ENCODE assay signal across 7 mouse cellular contexts in genomic region chr9:123159330-123159729, GRCm38 (mm10). TPM values are rescaled to one million over a fixed set of nuclear protein-coding genes. Genes with fewer than 3 reads are reported as not detected.
DNase-seq lines count a peak whose midpoint lies in the region; ATAC-seq and TF ChIP-seq lines count a peak whose summit lies in the region.

No protein-coding gene starts in this region.

- H3K9ac ChIP-seq in lung, embryonic 14.5 days: no peak overlapping the region

- no peaks in the 10 kb centered on the region for H3K27me3 ChIP-seq in lung, embryonic 14.5 days (ENCODE audit: insufficient read depth, low read length)

- intact Hi-C loops in gastrocnemius, postnatal 14 days (cut with DNase I; ENCODE audit: low total_unique reads): loop anchor here (10.0 kb wide), 1 partner anchor 275 kb away; no protein-coding TSS in a partner anchor

- WGBS in lung, embryonic 14.5 days: 54% methylated on average over 7 of the region's 7 CpGs

- no peaks in the 10 kb centered on the region for H3K9me3 ChIP-seq in lung, embryonic 14.5 days (ENCODE audit: low read depth, low read length)

- peak; percentile 58; the same call in 1 of the 2 replicates for TF ChIP-seq CTCF in brain, embryonic 14.5 days (IDR thresholded peaks at IDR 0.05; ENCODE audit: borderline replicate concordance, extremely low read depth, insufficient read depth, insufficient read length)
- peak; percentile 84 for TF ChIP-seq CTCF in lung, embryonic 14.5 days (IDR thresholded peaks at IDR 0.05; ENCODE audit: low read depth)

- H3K4me2 ChIP-seq in lung, embryonic 14.5 days: no peak overlapping the region

- no peak for TF ChIP-seq POLR2A in brain, embryonic 14.5 days (IDR thresholded peaks at IDR 0.05; ENCODE audit: borderline replicate concordance, extremely low read depth, insufficient read depth, insufficient read length, poor library complexity, severe bottlenecking)

- no peak overlapping the region for H3K27ac ChIP-seq in lung, embryonic 14.5 days (ENCODE audit: low read depth)

- no peaks in the 10 kb centered on the region for H3K36me3 ChIP-seq in lung, embryonic 14.5 days (ENCODE audit: insufficient read depth)

- H3K4me3 ChIP-seq in lung, embryonic 14.5 days (ENCODE audit: low read depth, low read length): no peak overlapping the region

- H3K4me1 ChIP-seq in lung, embryonic 14.5 days (ENCODE audit: insufficient read depth): no peaks in the 10 kb centered on the region

- peak; percentile 75 for ATAC-seq in CD4-positive, CD25-positive, alpha-beta regulatory T cell, adult 4 months
- ATAC-seq in lung, embryonic 14.5 days (ENCODE audit: insufficient read depth): peak; percentile 37; the same call in 1 of the 2 replicates

- DNase-seq in A20 (ENCODE audit: low read depth, low spot score): peak; percentile 87
- peak; percentile 64 for DNase-seq in brain, embryonic 14.5 days (ENCODE audit: low read depth)
- peak; percentile 43 for DNase-seq in gastrocnemius, postnatal 14 days
- DNase-seq in layer of hippocampus, adult 8-10 months (ENCODE audit: low spot score in 2 of 2): peak; percentile 42 to 66
- peak; percentile 88 for DNase-seq in lung, embryonic 14.5 days
- DNase-seq in spleen, adult 12 weeks (ENCODE audit: low spot score): peak; percentile 13

RNA-seq across cellular contexts. Expression of gene Clec3b, which starts 8.6 kb away (rescaled TPM):
- not detected for polyA plus RNA-seq in CD4-positive, CD25-positive, alpha-beta regulatory T cell, adult 4 months (2017; shearing (Covaris generic))
- polyA plus RNA-seq in brain, embryonic 14.5 days (2012; rRNA removed): 3.7 and 5.0 TPM in 2 replicates
- total RNA-seq in gastrocnemius, postnatal 14 days (2021): 10 to 100 TPM; 60.6 to 90.2 TPM
- 1 to 10 TPM; 2.1 to 3.1 (median 2.4) TPM for total RNA-seq in layer of hippocampus, adult 8-10 months (2022)
- not detected in 2 replicates for polyA plus RNA-seq in lung, embryonic 14.5 days (2014; fragmentation: Nextera tagmentation; extraction: Ambion mirVana)

RNA-seq across cellular contexts. Expression of gene Exosc7, which starts 46.3 kb away (rescaled TPM):
- polyA plus RNA-seq in CD4-positive, CD25-positive, alpha-beta regulatory T cell, adult 4 months (2017; shearing (Covaris generic)): 100 to 1,000 TPM; 105 to 108 TPM
- polyA plus RNA-seq in brain, embryonic 14.5 days (2012; rRNA removed): 64.4 and 85.6 TPM in 2 replicates
- 10 to 100 TPM; 18.1 to 20.7 TPM for total RNA-seq in gastrocnemius, postnatal 14 days (2021)
- 10 to 100 TPM; 41.0 to 52.4 (median 46.1) TPM for total RNA-seq in layer of hippocampus, adult 8-10 months (2022)
- polyA plus RNA-seq in lung, embryonic 14.5 days (2014; fragmentation: Nextera tagmentation; extraction: Ambion mirVana): 123 and 132 TPM in 2 replicates

RNA-seq across cellular contexts. Expression of gene Zdhhc3, which starts 46.3 kb away (rescaled TPM):
- 10 to 100 TPM; 11.5 to 13.1 TPM for polyA plus RNA-seq in CD4-positive, CD25-positive, alpha-beta regulatory T cell, adult 4 months (2017; shearing (Covaris generic))
- polyA plus RNA-seq in brain, embryonic 14.5 days (2012; rRNA removed): 85.5 and 92.3 TPM in 2 replicates
- 10 to 100 TPM; 37.1 to 43.0 TPM for total RNA-seq in gastrocnemius, postnatal 14 days (2021)
- total RNA-seq in layer of hippocampus, adult 8-10 months (2022): 10 to 100 TPM; 57.6 to 60.7 (median 59.0) TPM
- polyA plus RNA-seq in lung, embryonic 14.5 days (2014; fragmentation: Nextera tagmentation; extraction: Ambion mirVana): 57.4 and 59.1 TPM in 2 replicates

RNA-seq across cellular contexts. Expression of gene Cdcp1, which starts 56.5 kb away (rescaled TPM):
- 1 to 10 TPM; 3.1 to 4.6 TPM for polyA plus RNA-seq in CD4-positive, CD25-positive, alpha-beta regulatory T cell, adult 4 months (2017; shearing (Covaris generic))
- 0.59 and 0.60 TPM in 2 replicates for polyA plus RNA-seq in brain, embryonic 14.5 days (2012; rRNA removed)
- not detected for total RNA-seq in gastrocnemius, postnatal 14 days (2021)
- under 1 TPM in 1 of 4 experiments, not detected in 3; 0.11 TPM for total RNA-seq in layer of hippocampus, adult 8-10 months (2022)
- polyA plus RNA-seq in lung, embryonic 14.5 days (2014; fragmentation: Nextera tagmentation; extraction: Ambion mirVana): 12.5 and 13.4 TPM in 2 replicates

Comparison
In these comparisons a context has a peak if more than half of its experiments do, and no peak if none do; other contexts are left out.
1. DNase-seq: peak in every context shown above with its lines; median percentile 88 in lung, embryonic 14.5 days; 87 in A20; 64 in brain, embryonic 14.5 days; 54 in layer of hippocampus, adult 8-10 months; 43 in gastrocnemius, postnatal 14 days; 13 in spleen, adult 12 weeks.